Mouse (Mus musculus): ENCODE data around the gene Gfap.

Gene Gfap

GRCm38 (mm10) chr11:102900763-102901162 lies at the start of gene Gfap:
TSS of gene Gfap (minus strand) at chr11:102900912.
- peak; percentile 66 for DNase-seq (ENCODE audit: low read depth)

- DNase-seq (ENCODE audit: low read depth) = no peak
Observed at GRCm38 (mm10) chr11:102948043-102948961, 47.6 kb upstream of the Gfap start.

- DNase-seq (ENCODE audit: low read depth) = no peak
Observed at GRCm38 (mm10) chr11:102946992-102947343, 46.3 kb upstream of the Gfap start.

- DNase-seq (ENCODE audit: low read depth) = peak; percentile 82
Observed at GRCm38 (mm10) chr11:102946265-102946991, 45.7 kb upstream of the Gfap start, which contains the start of gene C1ql1. TSS of gene C1ql1 (minus strand) at chr11:102946688.

GRCm38 (mm10) chr11:102945306-102946264 lies 44.9 kb upstream of the Gfap start:
- no peak for DNase-seq (ENCODE audit: low read depth)

- no peak for DNase-seq (ENCODE audit: low read depth)
Observed at GRCm38 (mm10) chr11:102941236-102941635, 40.5 kb upstream of the Gfap start.

GRCm38 (mm10) chr11:102939024-102939675 lies 38.4 kb upstream of the Gfap start:
- DNase-seq (ENCODE audit: low read depth) = no peak

- DNase-seq (ENCODE audit: low read depth) = no peak
Observed at GRCm38 (mm10) chr11:102937529-102938182, 36.9 kb upstream of the Gfap start.

- DNase-seq (ENCODE audit: low read depth) = no peak
Observed at GRCm38 (mm10) chr11:102936272-102936671, 35.6 kb upstream of the Gfap start.

GRCm38 (mm10) chr11:102930672-102931071 lies 30.0 kb upstream of the Gfap start:
- no peak for DNase-seq (ENCODE audit: low read depth)

- peak; percentile 66 for DNase-seq (ENCODE audit: low read depth)
Observed at GRCm38 (mm10) chr11:102925351-102925717, 24.6 kb upstream of the Gfap start.

GRCm38 (mm10) chr11:102924557-102925350 lies 24.0 kb upstream of the Gfap start, which contains the start of gene Kif18b:
TSS of gene Kif18b (minus strand) at chr11:102925124.
- DNase-seq (ENCODE audit: low read depth) = peak; percentile 97

- DNase-seq (ENCODE audit: low read depth) = no peak
Observed at GRCm38 (mm10) chr11:102921491-102921890, 20.8 kb upstream of the Gfap start.

GRCm38 (mm10) chr11:102918077-102918476 lies 17.4 kb upstream of the Gfap start:
- DNase-seq (ENCODE audit: low read depth) = no peak

GRCm38 (mm10) chr11:102915380-102915779 lies 14.7 kb upstream of the Gfap start:
- DNase-seq (ENCODE audit: low read depth) = no peak

GRCm38 (mm10) chr11:102911376-102911775 lies 10.7 kb upstream of the Gfap start:
- DNase-seq (ENCODE audit: low read depth) = no peak

- no peak for DNase-seq (ENCODE audit: low read depth)
Observed at GRCm38 (mm10) chr11:102903654-102904053, 2.9 kb upstream of the Gfap start.

- no peak for DNase-seq (ENCODE audit: low read depth)
Observed at GRCm38 (mm10) chr11:102902107-102902506, 1.4 kb upstream of the Gfap start.

GRCm38 (mm10) chr11:102901199-102901598 lies 487 bp upstream of the Gfap start:
- no peak for DNase-seq (ENCODE audit: low read depth)

GRCm38 (mm10) chr11:102898408-102898807 lies 2.3 kb downstream of the Gfap start:
- DNase-seq (ENCODE audit: low read depth) = no peak
